Mouse (Mus musculus): ENCODE results near the gene Nlrp3.

GRCm38 (mm10) chr11:59512733-59513132 lies 28.6 kb upstream of the Nlrp3 start:
- TF ChIP-seq CTCF (IDR thresholded peaks at IDR 0.05; ENCODE audit: low read depth) (no peak), EP300 (IDR thresholded peaks at IDR 0.05; ENCODE audit: low read depth) (no peak)

Data from liver, postnatal 0 days (tissue).